Mouse (Mus musculus): ENCODE measurements at regions not wholly inside any gene's neighbourhood (a gene's known extent, or its start where the extent isn't known, plus 50 kb on each side); places are given as distances from the start of the nearest gene placed in this dataset.

DNA sequence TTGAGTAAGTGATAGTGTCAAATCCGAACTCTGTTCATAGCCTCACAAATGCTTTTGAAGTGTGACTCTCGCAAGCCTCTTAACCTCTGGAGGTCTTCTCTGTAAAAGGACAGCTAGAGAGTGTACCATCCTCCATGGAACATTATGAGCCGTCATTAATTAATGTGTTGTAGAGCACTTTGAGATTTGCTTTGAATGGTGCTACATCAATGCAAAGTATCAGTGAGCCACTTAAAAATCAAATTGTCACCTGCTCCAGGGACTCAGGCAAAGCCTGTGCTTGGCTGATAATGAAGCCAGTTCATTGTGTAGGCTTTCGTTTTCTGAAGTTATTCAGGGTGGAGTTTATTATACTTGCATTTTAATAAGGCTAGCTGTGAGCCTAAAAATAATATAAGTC, 801.8 kb upstream of the B3galt2 start:
- ATAC-seq (ENCODE audit: extremely low read depth, insufficient number of reproducible peaks, low FRiP score, poor library complexity, severe bottlenecking), result no peak

DNA sequence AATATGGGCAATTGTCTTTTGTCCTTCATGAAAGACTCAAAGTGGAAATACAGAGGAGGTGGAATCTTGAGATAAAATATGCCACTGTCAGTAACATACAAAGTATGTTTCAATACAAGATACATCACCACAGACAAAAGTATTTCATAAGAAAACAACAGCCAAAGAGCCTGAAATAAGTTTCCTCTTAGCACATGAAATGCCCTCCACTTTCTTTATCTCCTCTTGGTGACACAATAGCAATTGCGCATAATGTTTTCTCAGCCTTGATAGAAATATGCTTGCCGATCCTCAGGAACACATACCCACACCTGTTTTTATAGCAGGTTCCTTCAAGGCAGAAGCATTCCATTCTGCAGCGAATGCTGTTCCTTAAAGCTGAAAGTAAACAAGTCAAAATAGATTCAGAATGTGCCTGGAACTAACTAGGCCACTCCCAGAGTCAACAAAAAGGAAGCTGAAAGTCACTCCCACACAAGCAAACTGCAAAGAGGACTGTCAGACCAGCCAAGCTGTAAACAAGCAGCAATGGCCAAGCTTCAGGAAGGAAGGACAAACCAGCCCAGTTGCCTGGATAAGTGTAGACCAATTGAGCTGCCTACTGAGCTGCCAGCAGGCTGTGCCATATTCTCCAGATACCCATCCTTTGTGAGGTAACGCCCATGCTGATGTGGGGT, 773.3 kb upstream of the B3galt2 start:
- ATAC-seq (ENCODE audit: extremely low read depth, insufficient number of reproducible peaks, low FRiP score, poor library complexity, severe bottlenecking), result no peak

- no peak for ATAC-seq (ENCODE audit: extremely low read depth, insufficient number of reproducible peaks, low FRiP score, poor library complexity, severe bottlenecking)
These were observed 748.6 kb upstream of the B3galt2 start for GRCm38 (mm10) chr1:142891842-142892241.

GRCm38 (mm10) chr1:142893156-142893555, 747.3 kb upstream of the B3galt2 start:
- no peak for ATAC-seq (ENCODE audit: extremely low read depth, insufficient number of reproducible peaks, low FRiP score, poor library complexity, severe bottlenecking)

GRCm38 (mm10) chr1:142894145-142894544, 746.3 kb upstream of the B3galt2 start:
- ATAC-seq (ENCODE audit: extremely low read depth, insufficient number of reproducible peaks, low FRiP score, poor library complexity, severe bottlenecking), result no peak

GRCm38 (mm10) chr1:142895081-142895480, 745.4 kb upstream of the B3galt2 start:
- ATAC-seq (ENCODE audit: extremely low read depth, insufficient number of reproducible peaks, low FRiP score, poor library complexity, severe bottlenecking), result no peak

GRCm38 (mm10) chr1:142909907-142910306, 730.6 kb upstream of the B3galt2 start:
- no peak for ATAC-seq (ENCODE audit: extremely low read depth, insufficient number of reproducible peaks, low FRiP score, poor library complexity, severe bottlenecking)

DNA sequence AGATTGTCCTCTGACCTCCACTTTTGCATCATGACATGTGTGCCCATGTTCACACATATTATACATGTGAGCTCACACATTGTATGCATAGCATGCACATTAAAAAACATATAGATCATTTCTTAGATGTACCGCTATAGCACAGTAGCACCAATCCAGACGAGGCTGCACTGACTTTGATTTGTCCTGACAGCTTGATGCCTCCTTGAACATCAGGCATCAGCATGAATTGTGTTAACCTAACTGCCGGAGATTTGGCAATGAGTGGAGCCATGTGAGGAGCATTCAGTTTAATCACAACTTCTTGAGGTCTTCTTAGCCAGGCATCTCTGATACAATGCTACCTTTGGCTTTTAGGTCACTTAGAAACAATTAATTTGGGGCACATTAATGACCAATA, 683.8 kb upstream of the B3galt2 start:
- no peak for ATAC-seq (ENCODE audit: extremely low read depth, insufficient number of reproducible peaks, low FRiP score, poor library complexity, severe bottlenecking)

GRCm38 (mm10) chr1:142971475-142971874, 669.0 kb upstream of the B3galt2 start:
- ATAC-seq (ENCODE audit: extremely low read depth, insufficient number of reproducible peaks, low FRiP score, poor library complexity, severe bottlenecking), result no peak

DNA sequence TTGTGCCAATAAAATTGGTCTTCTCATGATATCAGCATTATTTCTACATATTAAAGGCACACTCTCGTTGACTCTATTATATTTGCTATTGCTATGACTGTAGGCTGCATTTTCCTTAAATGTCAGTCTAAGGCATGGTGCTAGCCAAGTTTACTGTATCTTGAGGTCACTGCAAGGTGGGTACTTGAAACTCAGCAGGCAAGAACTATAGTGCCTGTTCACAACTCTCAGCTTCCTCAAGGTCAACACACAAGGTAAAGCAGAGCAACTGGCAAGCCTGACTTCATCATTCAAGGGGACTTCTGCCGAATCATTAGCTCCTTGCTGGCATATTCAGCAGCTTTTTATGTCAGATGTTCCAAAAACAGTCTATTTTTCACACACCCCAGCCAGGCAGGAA, 667.1 kb upstream of the B3galt2 start:
- no peak for ATAC-seq (ENCODE audit: extremely low read depth, insufficient number of reproducible peaks, low FRiP score, poor library complexity, severe bottlenecking)

DNA sequence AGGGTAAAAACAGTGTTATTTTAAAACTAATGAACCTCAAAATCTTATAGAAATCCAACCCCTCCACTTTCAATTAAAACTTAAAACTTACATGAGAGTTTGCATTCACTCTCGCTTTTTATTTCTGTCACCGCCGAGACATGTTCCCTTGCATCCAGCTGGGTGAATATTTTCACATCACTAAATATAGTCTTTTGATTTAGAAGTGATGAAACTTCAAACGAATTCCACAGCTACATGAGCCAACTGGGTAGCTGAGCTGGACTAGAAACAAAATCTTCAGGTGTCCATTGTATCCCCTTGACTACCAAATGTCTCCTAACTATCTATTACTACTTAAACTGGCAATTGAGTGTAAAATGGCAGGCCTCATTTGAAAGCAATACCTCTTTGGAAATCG, 657.5 kb upstream of the B3galt2 start:
- no peak for ATAC-seq (ENCODE audit: extremely low read depth, insufficient number of reproducible peaks, low FRiP score, poor library complexity, severe bottlenecking)

DNA sequence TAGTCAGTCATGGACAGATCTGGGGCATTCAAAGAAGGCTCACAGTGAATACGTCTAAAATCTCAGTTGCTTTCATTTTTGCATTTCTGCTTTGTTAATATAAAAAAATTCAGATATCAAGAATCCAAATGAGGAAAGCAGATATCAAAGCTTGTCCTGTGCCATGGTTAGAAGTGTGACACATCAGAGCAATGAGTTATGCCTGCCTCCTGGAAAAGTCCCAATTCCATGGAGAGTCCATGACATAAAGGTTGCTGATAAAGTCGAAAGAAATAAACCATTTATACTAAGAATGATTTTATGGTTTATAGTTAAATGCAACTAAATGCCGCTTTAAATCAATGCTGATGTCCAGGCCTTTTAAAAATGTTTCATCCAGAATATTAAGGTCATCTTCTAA, 656.8 kb upstream of the B3galt2 start:
- no peak for ATAC-seq (ENCODE audit: extremely low read depth, insufficient number of reproducible peaks, low FRiP score, poor library complexity, severe bottlenecking)

GRCm38 (mm10) chr1:142985516-142985915, 654.9 kb upstream of the B3galt2 start:
- no peak for ATAC-seq (ENCODE audit: extremely low read depth, insufficient number of reproducible peaks, low FRiP score, poor library complexity, severe bottlenecking)

DNA sequence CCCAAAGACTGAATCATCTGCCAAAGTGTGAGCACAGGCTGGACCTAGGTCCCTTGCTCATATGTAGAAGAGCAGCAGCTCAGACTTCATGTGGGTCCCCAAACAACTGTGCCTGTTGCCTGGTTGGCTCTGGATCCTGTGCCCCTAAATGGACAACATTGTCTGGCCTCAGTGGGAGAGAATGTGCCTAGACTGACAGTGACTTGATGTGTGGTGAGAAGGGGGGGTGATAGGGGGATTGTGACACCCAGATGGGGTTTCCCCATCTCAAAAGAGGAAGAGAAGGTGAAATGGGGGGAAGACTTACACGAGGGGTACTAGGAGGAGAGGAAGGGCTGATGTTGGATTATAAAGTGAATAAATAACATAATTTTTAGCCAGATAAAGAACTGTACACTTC, 640.2 kb upstream of the B3galt2 start:
- no peak for ATAC-seq (ENCODE audit: extremely low read depth, insufficient number of reproducible peaks, low FRiP score, poor library complexity, severe bottlenecking)

DNA sequence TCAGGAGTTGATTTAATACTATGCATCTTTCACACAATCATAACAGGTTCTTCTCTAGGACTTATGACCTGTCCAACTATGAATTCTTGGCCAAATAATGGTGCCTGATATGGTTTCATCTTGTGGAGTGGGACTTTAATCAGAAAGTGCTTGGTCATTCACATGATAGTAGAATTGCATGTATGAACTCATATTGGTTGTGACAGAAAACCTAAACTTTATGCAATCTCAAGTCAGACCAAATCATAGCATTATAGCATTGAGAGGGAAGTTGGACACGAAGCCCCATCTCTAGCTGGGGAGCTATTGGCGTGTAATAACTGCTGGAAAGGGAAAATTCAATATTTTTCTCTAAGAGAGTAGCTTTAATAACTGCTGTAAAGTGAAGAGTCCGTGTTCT, 639.4 kb upstream of the B3galt2 start:
- ATAC-seq (ENCODE audit: extremely low read depth, insufficient number of reproducible peaks, low FRiP score, poor library complexity, severe bottlenecking), result no peak

DNA sequence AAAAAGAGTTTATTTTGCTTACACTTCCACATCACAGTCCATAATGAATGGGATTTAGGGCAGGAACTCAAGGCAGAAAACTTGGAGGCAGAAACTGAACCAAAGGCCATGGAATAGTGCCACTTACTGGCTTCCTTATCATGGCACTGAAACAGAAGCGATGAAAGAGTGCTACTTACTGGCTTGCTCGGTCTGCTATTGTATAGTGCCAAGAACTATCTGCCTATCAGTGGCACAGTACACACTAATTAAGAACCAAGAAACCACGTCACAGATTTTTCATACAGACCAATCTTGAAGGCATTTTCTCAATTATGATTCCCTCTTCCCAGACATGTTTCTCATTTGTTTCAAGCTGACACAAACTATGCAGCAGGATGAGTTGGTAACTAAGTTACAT, 634.4 kb upstream of the B3galt2 start:
- ATAC-seq (ENCODE audit: extremely low read depth, insufficient number of reproducible peaks, low FRiP score, poor library complexity, severe bottlenecking), result no peak

GRCm38 (mm10) chr1:143019982-143020381, 620.5 kb upstream of the B3galt2 start:
- no peak for ATAC-seq (ENCODE audit: extremely low read depth, insufficient number of reproducible peaks, low FRiP score, poor library complexity, severe bottlenecking)

DNA sequence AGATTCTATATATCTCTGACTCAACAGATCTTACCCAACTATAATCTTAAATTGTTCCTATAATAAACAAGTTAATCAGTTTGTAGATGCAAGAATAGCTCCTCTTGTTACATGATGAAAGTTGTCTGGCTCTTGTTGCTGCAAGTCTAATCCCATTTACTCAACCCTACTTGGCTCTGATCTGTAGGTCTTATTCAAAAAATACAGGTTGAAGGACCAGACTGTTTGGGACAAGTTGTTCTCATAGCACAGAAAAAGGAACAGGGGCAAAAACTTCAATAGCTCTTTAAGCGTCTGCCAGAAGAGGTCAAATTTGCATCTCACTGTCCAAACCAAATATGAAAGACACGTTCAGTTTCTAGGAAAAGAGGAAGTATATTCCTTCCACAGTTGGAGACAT, 587.3 kb upstream of the B3galt2 start:
- ATAC-seq (ENCODE audit: extremely low read depth, insufficient number of reproducible peaks, low FRiP score, poor library complexity, severe bottlenecking), result no peak

- no peak for ATAC-seq (ENCODE audit: extremely low read depth, insufficient number of reproducible peaks, low FRiP score, poor library complexity, severe bottlenecking)
These were observed 586.9 kb upstream of the B3galt2 start for GRCm38 (mm10) chr1:143053599-143053998.

- ATAC-seq (ENCODE audit: extremely low read depth, insufficient number of reproducible peaks, low FRiP score, poor library complexity, severe bottlenecking), result no peak
These were observed 585.9 kb upstream of the B3galt2 start for GRCm38 (mm10) chr1:143054451-143055024.

Data from neutrophil, adult 5-6 weeks (primary cell).